Mouse (Mus musculus): ENCODE measurements around the gene Rab3ip.

DNA sequence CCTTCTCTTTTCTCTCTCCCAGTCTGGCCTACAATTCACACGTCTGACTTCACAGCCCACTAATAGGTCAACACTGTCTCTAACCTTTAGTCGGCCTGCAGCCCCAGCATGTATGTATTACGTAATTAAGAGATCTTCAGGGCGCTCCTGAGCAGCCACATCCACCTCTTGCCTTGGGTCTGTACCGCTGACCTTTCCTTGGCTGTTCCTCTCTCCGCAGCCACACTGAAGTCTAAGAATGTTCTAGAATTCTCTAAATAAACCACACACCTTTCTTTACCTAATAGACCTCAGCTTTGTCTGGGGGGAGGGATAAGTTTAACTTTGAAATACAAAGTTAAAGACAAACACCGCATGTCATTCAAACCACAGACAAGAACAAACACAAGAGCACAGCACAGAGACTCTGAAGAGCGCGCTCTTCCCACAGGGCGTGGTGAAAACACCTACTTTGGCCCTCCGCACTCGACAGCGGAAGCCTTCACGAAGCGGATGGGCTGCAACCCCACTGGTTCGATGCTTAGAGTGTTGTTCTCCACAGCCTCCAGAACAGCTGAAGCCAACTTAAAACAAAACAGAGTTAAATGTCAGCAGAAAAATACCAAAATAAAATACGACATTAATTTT lies 36.8 kb downstream of the Rab3ip start:
- TF ChIP-seq EP300 (IDR thresholded peaks at IDR 0.05; ENCODE audit: low read depth) (no peak), CTCF (IDR thresholded peaks at IDR 0.05; ENCODE audit: low read depth) (no peak)
